Mouse (Mus musculus): ENCODE results near the gene Osbp. TPM values are rescaled to one million over a fixed set of nuclear protein-coding genes. Genes with fewer than 3 reads are reported as not detected.

The Osbp gene
- polyA plus RNA-seq, 1 experiment from 2014 or later = 7.5 TPM

- 10% methylated on average over 17 of the region's 17 CpGs for WGBS
- Histone ChIP-seq H3K27ac (ENCODE audit: low read depth) (no peak overlapping the region), H3K4me1 (ENCODE audit: insufficient read depth) (peaks cover 2% of the 10 kb centered on the region; the same call in 1 of the 2 replicates), H3K9ac (peak overlapping the region; percentile 23; the same call in 1 of the 2 replicates), H3K4me3 (ENCODE audit: low read depth, low read length) (peak overlapping the region; percentile 63), H3K9me3 (ENCODE audit: low read depth, low read length) (no peaks in the 10 kb centered on the region), H3K36me3 (ENCODE audit: insufficient read depth) (no peaks in the 10 kb centered on the region), H3K4me2 (peak overlapping the region; percentile 67), H3K27me3 (ENCODE audit: insufficient read depth, low read length) (no peaks in the 10 kb centered on the region)
- DNase-seq = peak; percentile 84
- ATAC-seq (ENCODE audit: insufficient read depth) = no peak
- TF ChIP-seq CTCF (IDR thresholded peaks at IDR 0.05; ENCODE audit: low read depth) = peak; percentile 79
Observed at GRCm38 (mm10) chr19:12007105-12007931, 41.6 kb downstream of the Osbp start.

GRCm38 (mm10) chr19:12008410-12009380 is 43.0 kb downstream of the Osbp start:
- no peak for ATAC-seq (ENCODE audit: insufficient read depth)
- H3K9ac ChIP-seq = no peak overlapping the region
- no peak for TF ChIP-seq CTCF (IDR thresholded peaks at IDR 0.05; ENCODE audit: low read depth)
- peak overlapping the region; percentile 67 for H3K4me2 ChIP-seq
- no peaks in the 10 kb centered on the region for H3K36me3 ChIP-seq (ENCODE audit: insufficient read depth)
- 0 out of 2 replicates have a peak overlapping the region, but pooled peaks have one; percentile 54 for H3K27ac ChIP-seq (ENCODE audit: low read depth)
- H3K9me3 ChIP-seq (ENCODE audit: low read depth, low read length) = no peaks in the 10 kb centered on the region
- peaks cover 2% of the 10 kb centered on the region; the same call in 1 of the 2 replicates for H3K4me1 ChIP-seq (ENCODE audit: insufficient read depth)
- 26% methylated on average over 17 of the region's 17 CpGs for WGBS
- peak; percentile 64 for DNase-seq
- no peak overlapping the region for H3K4me3 ChIP-seq (ENCODE audit: low read depth, low read length)
- no peaks in the 10 kb centered on the region for H3K27me3 ChIP-seq (ENCODE audit: insufficient read depth, low read length)

- no peaks in the 10 kb centered on the region for H3K9me3 ChIP-seq (ENCODE audit: low read depth, low read length)
- peaks cover under 1% of the 10 kb centered on the region; the same call in 1 of the 2 replicates for H3K4me1 ChIP-seq (ENCODE audit: insufficient read depth)
- under 1% methylated on average over 24 of the region's 24 CpGs for WGBS
- peak overlapping the region; percentile 79 for H3K9ac ChIP-seq
- DNase-seq (peak; percentile 95), ATAC-seq (ENCODE audit: insufficient read depth) (peak; percentile 28)
- peak overlapping the region; percentile 70 for H3K4me2 ChIP-seq
- peak overlapping the region; percentile 92 for H3K27ac ChIP-seq (ENCODE audit: low read depth)
- peak overlapping the region; percentile 61 for H3K4me3 ChIP-seq (ENCODE audit: low read depth, low read length)
- no peaks in the 10 kb centered on the region for H3K27me3 ChIP-seq (ENCODE audit: insufficient read depth, low read length)
- no peak for TF ChIP-seq CTCF (IDR thresholded peaks at IDR 0.05; ENCODE audit: low read depth)
- H3K36me3 ChIP-seq (ENCODE audit: insufficient read depth) = no peaks in the 10 kb centered on the region
Observed at GRCm38 (mm10) chr19:12009501-12010280, 44.0 kb downstream of the Osbp start.

DNA sequence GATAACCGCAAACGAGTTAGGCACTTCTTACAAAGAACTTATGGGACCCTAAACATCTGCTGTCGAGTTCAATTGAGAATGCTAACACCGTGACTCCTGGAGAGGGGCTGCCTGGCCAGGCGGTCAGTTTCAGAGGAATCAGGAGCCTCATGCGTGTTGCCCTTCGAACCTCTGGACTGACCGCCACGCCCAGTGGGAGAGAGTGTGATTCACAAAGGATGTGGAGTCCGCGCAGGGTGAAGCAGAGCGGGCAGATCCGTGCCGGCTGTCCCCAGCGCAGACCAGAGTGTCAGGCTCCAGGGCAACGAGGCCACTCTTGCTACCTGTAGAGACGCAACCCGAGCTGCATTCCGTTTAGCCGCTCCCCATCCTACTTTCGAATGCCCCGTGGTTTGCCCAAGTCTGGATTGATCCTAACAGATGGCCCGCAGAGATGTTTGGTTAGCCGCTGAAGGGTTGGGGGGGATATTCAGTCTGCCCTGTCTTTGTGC is 44.6 kb downstream of the Osbp start:
- Histone ChIP-seq H3K27ac (ENCODE audit: low read depth) (peak overlapping the region; percentile 92), H3K9ac (peak overlapping the region; percentile 79), H3K27me3 (ENCODE audit: insufficient read depth, low read length) (no peaks in the 10 kb centered on the region), H3K4me3 (ENCODE audit: low read depth, low read length) (peak overlapping the region; percentile 61), H3K36me3 (ENCODE audit: insufficient read depth) (no peaks in the 10 kb centered on the region), H3K4me1 (ENCODE audit: insufficient read depth) (no peaks in the 10 kb centered on the region), H3K4me2 (peak overlapping the region; percentile 70), H3K9me3 (ENCODE audit: low read depth, low read length) (no peaks in the 10 kb centered on the region)
- ATAC-seq (ENCODE audit: insufficient read depth) (peak; percentile 14), DNase-seq (peak; percentile 77)
- no peak for TF ChIP-seq CTCF (IDR thresholded peaks at IDR 0.05; ENCODE audit: low read depth)
- under 1% methylated on average over 24 of the region's 24 CpGs for WGBS

- ATAC-seq (ENCODE audit: insufficient read depth) = peak; percentile 39
- H3K4me2 ChIP-seq = peak overlapping the region; percentile 70
- H3K4me1 ChIP-seq (ENCODE audit: insufficient read depth) = no peaks in the 10 kb centered on the region
- WGBS = under 1% methylated on average over 26 of the region's 26 CpGs
- H3K4me3 ChIP-seq (ENCODE audit: low read depth, low read length) = peak overlapping the region; percentile 61
- H3K27me3 ChIP-seq (ENCODE audit: insufficient read depth, low read length) = no peaks in the 10 kb centered on the region
- H3K9me3 ChIP-seq (ENCODE audit: low read depth, low read length) = no peaks in the 10 kb centered on the region
- H3K9ac ChIP-seq = peak overlapping the region; percentile 79
- no peaks in the 10 kb centered on the region for H3K36me3 ChIP-seq (ENCODE audit: insufficient read depth)
- DNase-seq = peak; percentile 97
- TF ChIP-seq CTCF (IDR thresholded peaks at IDR 0.05; ENCODE audit: low read depth) = no peak
- H3K27ac ChIP-seq (ENCODE audit: low read depth) = peak overlapping the region; percentile 92
Observed at GRCm38 (mm10) chr19:12010916-12011559, 45.3 kb downstream of the Osbp start.

All from lung, embryonic 14.5 days (tissue).